ENCODE assay signal across 8 mouse cellular contexts in genomic region chr1:144004741-144005140, GRCm38 (mm10). TPM values are rescaled to one million over a fixed set of nuclear protein-coding genes. Genes with fewer than 3 reads are reported as not detected.
DNase-seq lines count a peak whose midpoint lies in the region; ATAC-seq and TF ChIP-seq lines count a peak whose summit lies in the region.

No protein-coding gene starts in this region.

- H3K27ac ChIP-seq in heart, adult 2 months, result peak overlapping the region; percentile 88
- H3K27ac ChIP-seq in heart, postnatal 0 days (ENCODE audit: low read depth), result peak overlapping the region; percentile 76
- H3K27ac ChIP-seq in limb, embryonic 15.5 days, result peak overlapping the region; percentile 79

- H3K9me3 ChIP-seq in heart, postnatal 0 days (replicated peaks; ENCODE audit: control insufficient read depth, low read length), result no peaks in the 10 kb centered on the region
- no peaks in the 10 kb centered on the region for H3K9me3 ChIP-seq in limb, embryonic 15.5 days

- peak overlapping the region; percentile 79 for H3K4me2 ChIP-seq in heart, postnatal 0 days (ENCODE audit: low read depth, low read length)
- peak overlapping the region; percentile 81 for H3K4me2 ChIP-seq in limb, embryonic 15.5 days

- TF ChIP-seq CTCF in heart, adult 2 months (IDR thresholded peaks at IDR 0.05), result no peak
- no peak for TF ChIP-seq CTCF in C2C12 (IDR thresholded peaks at IDR 0.05; ENCODE audit: control insufficient read depth, insufficient read depth, insufficient read length)
- no peak for TF ChIP-seq CTCF in heart, postnatal 0 days (IDR thresholded peaks at IDR 0.05; ENCODE audit: low read depth)

- no peak for TF ChIP-seq POLR2A in heart, adult 2 months (IDR thresholded peaks at IDR 0.05; ENCODE audit: insufficient read depth, low read depth, low read length)

- peak; percentile 32 to 46 for DNase-seq in heart, adult 2 months
- no peak for DNase-seq in heart, postnatal 25 days (ENCODE audit: low spot score)
- DNase-seq in embryo, embryonic 11 days, result peak; percentile 48
- DNase-seq in heart, postnatal 0 days (ENCODE audit: low spot score), result peak; percentile 25
- peak; percentile 28 to 58 for DNase-seq in right cerebral cortex, adult 2 months (ENCODE audit: low spot score in 2 of 2)
- no peak for DNase-seq in gastrocnemius, postnatal 14 days

- intact Hi-C loops in heart, adult 2 months (cut with DNase I), result loop anchor here (1.0 to 10.0 kb wide), 4 partner anchors 51 to 302 kb away; partner anchors contain the start of gene Cdc73
- intact Hi-C loops in heart, postnatal 25 days (cut with DNase I), result loop anchor here (10.0 kb wide), 1 partner anchor 300 kb away; the partner anchor contains the start of gene Cdc73
- intact Hi-C loops in gastrocnemius, postnatal 14 days (cut with DNase I; ENCODE audit: low total_unique reads), result loop anchor here (5.0 kb wide), 2 partner anchors 82 to 192 kb away; no protein-coding TSS in a partner anchor

- H3K27me3 ChIP-seq in heart, adult 2 months (ENCODE audit: control insufficient read depth, insufficient read depth, low read length), result no peaks in the 10 kb centered on the region
- no peaks in the 10 kb centered on the region for H3K27me3 ChIP-seq in C2C12 (ENCODE audit: control insufficient read depth, insufficient read depth, insufficient read length)
- H3K27me3 ChIP-seq in heart, postnatal 0 days (ENCODE audit: control insufficient read depth, insufficient read depth, low read length), result no peaks in the 10 kb centered on the region
- H3K27me3 ChIP-seq in limb, embryonic 15.5 days, result no peaks in the 10 kb centered on the region

- WGBS in heart, adult 2 months, result 4% methylated on average over 9 of the region's 9 CpGs
- 4% methylated on average over 9 of the region's 9 CpGs for WGBS in heart, postnatal 0 days
- WGBS in limb, embryonic 15.5 days, result 2% methylated on average over 9 of the region's 9 CpGs

- no peak for TF ChIP-seq EP300 in heart, adult 2 months (IDR thresholded peaks at IDR 0.05; ENCODE audit: insufficient read depth, low read depth, low read length)
- no peak for TF ChIP-seq EP300 in heart, postnatal 0 days (IDR thresholded peaks at IDR 0.05; ENCODE audit: low read depth)

- H3K9ac ChIP-seq in heart, adult 2 months (ENCODE audit: low read depth, low read length), result peak overlapping the region; percentile 15
- peak overlapping the region; percentile 58 for H3K9ac ChIP-seq in heart, postnatal 0 days (replicated peaks; ENCODE audit: low read depth, low read length)
- no peak overlapping the region for H3K9ac ChIP-seq in limb, embryonic 15.5 days

- no peaks in the 10 kb centered on the region for H3K4me1 ChIP-seq in heart, adult 2 months (ENCODE audit: control insufficient read depth, insufficient read depth, low read length)
- H3K4me1 ChIP-seq in heart, postnatal 0 days (ENCODE audit: control insufficient read depth, insufficient read depth), result peaks cover 13% of the 10 kb centered on the region; the same call in 1 of the 2 replicates
- H3K4me1 ChIP-seq in limb, embryonic 15.5 days, result 0 out of 2 replicates have a peak, but pooled peaks cover 5% of the 10 kb centered on the region

- peak overlapping the region; percentile 26 for H3ac ChIP-seq in C2C12 (ENCODE audit: control insufficient read depth, insufficient read length, low read depth)

- H3K79me2 ChIP-seq in heart, adult 2 months (replicated peaks; ENCODE audit: control insufficient read depth, insufficient read depth, low read length), result no peaks in the 10 kb centered on the region
- no peaks in the 10 kb centered on the region for H3K79me2 ChIP-seq in C2C12 (ENCODE audit: control insufficient read depth, insufficient read depth)

- H3K4me3 ChIP-seq in heart, adult 2 months, result peak overlapping the region; percentile 49
- no peak overlapping the region for H3K4me3 ChIP-seq in C2C12 (ENCODE audit: insufficient read depth, poor library complexity, severe bottlenecking)
- H3K4me3 ChIP-seq in heart, postnatal 0 days (ENCODE audit: low read depth, low read length), result peak overlapping the region; percentile 72
- peak overlapping the region; percentile 62 for H3K4me3 ChIP-seq in limb, embryonic 15.5 days

- no peaks in the 10 kb centered on the region for H3K79me3 ChIP-seq in C2C12 (ENCODE audit: low read depth)

- no peak for ATAC-seq in heart, postnatal 0 days (ENCODE audit: insufficient read depth, low read depth)
- ATAC-seq in limb, embryonic 15.5 days (ENCODE audit: insufficient number of reproducible peaks, low FRiP score, low TSS enrichment, low read depth), result no peak

- peaks cover 20% of the 10 kb centered on the region for H3K36me3 ChIP-seq in heart, adult 2 months (ENCODE audit: control insufficient read depth, insufficient read depth, low read length)
- no peaks in the 10 kb centered on the region for H3K36me3 ChIP-seq in C2C12 (ENCODE audit: control insufficient read depth, insufficient read depth)
- H3K36me3 ChIP-seq in heart, postnatal 0 days (replicated peaks; ENCODE audit: control insufficient read depth, insufficient read depth, low read length), result peaks cover 20% of the 10 kb centered on the region
- H3K36me3 ChIP-seq in limb, embryonic 15.5 days, result no peaks in the 10 kb centered on the region

TF ChIP-seq in C2C12, 6 proteins besides CTCF, POLR2A, EP300 and RAD21:
- TF ChIP-seq MYOG (IDR thresholded peaks at IDR 0.05; ENCODE audit: control insufficient read depth, extremely low read depth, insufficient read length) (no peak), MAX (IDR thresholded peaks at IDR 0.05) (no peak), FOSL1 (IDR thresholded peaks at IDR 0.05; ENCODE audit: insufficient read depth, low read length, poor library complexity, severe bottlenecking) (no peak), USF1 (IDR thresholded peaks at IDR 0.05; ENCODE audit: low read depth) (no peak), CEBPB (IDR thresholded peaks at IDR 0.05; ENCODE audit: low read depth) (no peak), MYOD1 (IDR thresholded peaks at IDR 0.05; ENCODE audit: control insufficient read depth, insufficient read length, low read depth) (no peak)

RNA-seq across cellular contexts. Expression of gene Rgs2, which starts 0.8 kb away (rescaled TPM):
- 10 to 100 TPM; 43.7 to 59.2 TPM for total RNA-seq in heart, adult 2 months (2021)
- 7.7 and 18.4 TPM in 2 replicates for polyA plus RNA-seq in heart, adult 2 months (2012; rRNA removed)
- total RNA-seq in heart, postnatal 25 days (2021), result 10 to 100 TPM; 41.2 to 57.6 TPM
- polyA plus RNA-seq in C2C12 (2012; fragmentation: generic; extraction: Trizol), result 1.7 TPM
- 7.7 and 14.6 TPM in 2 replicates for total RNA-seq in heart, postnatal 0 days (2014; rRNA removed; ENCODE audit: low replicate concordance)
- polyA plus RNA-seq in heart, postnatal 0 days (2015; fragmentation: Nextera tagmentation; extraction: Ambion mirVana), result 41.7 and 45.8 TPM in 2 replicates
- polyA plus RNA-seq in limb, embryonic 15.5 days (2015; fragmentation: Nextera tagmentation; extraction: Ambion mirVana), result 57.7 and 59.7 TPM in 2 replicates
- total RNA-seq in gastrocnemius, postnatal 14 days (2021), result 10 to 100 TPM in 1 of 2 experiments, 1 to 10 TPM in 1; 9.8 to 12.9 TPM

Comparison
In these comparisons a context has a peak if more than half of its experiments do, and no peak if none do; other contexts are left out.
1. DNase-seq: peak in heart, adult 2 months (2 of 2), embryo, embryonic 11 days (single experiment), heart, postnatal 0 days (single experiment) and right cerebral cortex, adult 2 months (2 of 2); none in heart, postnatal 25 days (single experiment) and gastrocnemius, postnatal 14 days (single experiment).
2. Peak in every context shown above with its lines, with median percentiles within 50 percentile points of each other: H3K27ac ChIP-seq.